Mouse (Mus musculus) embryo, embryonic 11.5 days (tissue): Measurements from ENCODE around the gene Pla2g2c.

Experiments used
- DNase-seq: peaks from one replicate; pipeline ENCODE4 v3.0.0-alpha.2; 2012; ENCODE audit warnings: low read depth, low spot score

The Pla2g2c gene

DNA sequence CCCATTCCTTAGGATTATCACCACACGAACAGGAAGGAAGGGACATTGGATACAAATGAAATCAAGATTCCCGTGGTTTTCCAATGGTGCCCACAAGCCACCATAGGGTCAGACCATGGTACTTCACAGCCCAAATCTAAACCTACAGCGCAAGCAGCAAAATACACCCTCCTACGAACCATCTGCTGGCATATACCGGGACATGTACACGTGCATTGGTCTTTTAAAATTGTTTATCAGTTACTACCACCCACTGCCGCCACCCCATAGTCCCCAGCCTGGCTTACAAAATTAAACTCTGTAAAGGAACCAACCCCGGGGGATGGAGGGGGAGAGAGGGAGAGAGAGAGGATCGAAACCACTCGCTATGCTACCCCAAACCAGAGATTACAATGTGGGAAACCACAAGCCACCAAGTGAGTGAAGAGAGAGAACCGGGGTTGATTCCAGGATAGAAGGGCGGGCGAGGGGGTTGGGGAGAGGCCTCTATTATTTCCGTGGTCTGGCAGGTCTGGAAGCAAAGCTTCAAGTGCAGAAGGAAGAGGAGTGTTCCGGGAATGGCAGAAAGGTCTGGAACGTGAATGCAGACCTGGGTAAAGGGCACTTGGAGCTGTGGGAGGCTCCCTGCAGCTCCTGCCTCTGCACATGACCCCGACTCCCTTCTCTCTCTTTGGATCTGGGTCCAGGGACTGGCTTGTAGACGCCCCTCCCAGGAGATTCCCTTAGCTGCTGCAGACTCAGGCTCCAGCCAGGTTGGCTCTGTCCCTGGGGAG lies at the start of gene Pla2g2c:
Gene Pla2g2c (plus strand): TSS at position 439 of the 773 bp plus-strand sequence.
- DNase-seq: no peak

DNA sequence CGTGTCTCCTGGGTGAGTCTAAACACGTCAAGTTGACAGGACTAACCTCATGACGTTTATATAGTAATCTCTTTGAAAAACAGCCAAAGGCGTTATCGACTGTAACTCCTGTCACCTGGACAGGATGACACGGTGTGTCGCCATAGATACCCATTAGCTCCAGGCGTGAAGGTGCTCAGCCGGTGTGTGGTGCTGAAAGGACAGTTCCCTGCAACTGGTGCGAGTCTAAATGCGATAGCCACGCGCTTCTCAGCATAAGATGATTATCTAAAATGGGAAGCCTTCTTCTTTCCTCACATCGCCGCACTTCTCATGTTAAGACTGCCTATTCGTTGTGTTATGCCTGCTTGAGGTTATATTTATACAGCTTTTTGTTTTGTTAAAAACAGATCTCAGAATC lies 48.1 kb upstream of the Pla2g2c start:
- peak; percentile 32 for DNase-seq

DNA sequence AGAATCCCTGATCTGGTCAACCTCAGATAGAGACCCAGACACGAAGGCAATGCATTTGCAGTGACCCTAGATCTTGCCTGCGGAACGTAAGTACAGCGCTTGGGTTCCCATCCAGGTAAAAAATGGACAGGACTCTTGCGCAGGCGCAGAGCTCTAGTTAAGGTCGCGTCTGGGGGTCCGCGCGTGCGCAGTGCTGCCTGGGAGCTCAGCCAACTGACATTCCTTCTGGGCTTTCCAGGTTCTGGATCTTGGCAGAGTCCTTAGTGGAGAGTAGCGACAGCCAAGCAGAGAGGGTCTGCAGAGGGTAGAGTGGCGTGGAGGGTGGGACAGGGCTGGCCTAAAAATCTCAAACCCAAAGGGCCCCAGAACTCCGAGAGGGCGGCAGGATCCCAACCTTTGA lies 47.0 kb upstream of the Pla2g2c start:
- DNase-seq: no peak

DNA sequence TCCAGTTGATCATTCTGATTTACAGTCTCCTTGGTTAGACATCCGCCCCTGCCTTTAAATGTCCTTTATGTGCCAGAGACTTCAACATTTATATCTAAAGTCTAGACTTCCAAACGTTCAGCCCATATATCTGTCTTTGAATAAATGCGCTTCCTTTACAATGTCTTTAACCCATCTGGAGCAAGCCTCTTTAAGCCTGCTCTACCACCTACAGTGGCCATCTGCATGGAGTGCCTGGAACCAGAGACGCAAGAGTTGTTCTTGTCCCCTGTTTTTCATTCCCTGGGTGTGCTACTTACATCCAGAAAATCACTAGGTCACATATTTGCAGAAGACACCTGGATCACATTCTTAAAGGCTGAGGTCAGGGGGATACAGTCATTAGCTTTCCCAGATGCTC lies 44.5 kb upstream of the Pla2g2c start:
- DNase-seq: no peak

DNA sequence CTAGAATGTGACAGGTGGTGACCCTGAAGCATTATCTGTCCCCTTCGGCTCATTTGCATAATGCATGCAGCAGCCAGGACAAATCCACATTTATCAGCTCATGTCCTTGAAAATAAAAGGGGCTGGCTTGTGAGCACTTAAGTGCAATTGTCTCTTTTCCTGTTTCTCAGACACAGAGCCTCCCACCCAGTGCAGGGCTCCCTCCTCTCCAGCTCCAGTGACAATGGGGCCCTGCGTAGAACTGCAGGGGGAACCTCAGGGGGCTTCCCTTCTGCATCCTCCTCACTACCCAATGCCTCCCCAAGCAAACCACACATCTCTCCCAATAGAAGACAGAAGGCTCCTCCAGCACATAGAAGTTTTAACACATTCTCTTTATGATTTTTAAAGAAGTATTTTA lies 41.8 kb upstream of the Pla2g2c start:
- no peak for DNase-seq

DNA sequence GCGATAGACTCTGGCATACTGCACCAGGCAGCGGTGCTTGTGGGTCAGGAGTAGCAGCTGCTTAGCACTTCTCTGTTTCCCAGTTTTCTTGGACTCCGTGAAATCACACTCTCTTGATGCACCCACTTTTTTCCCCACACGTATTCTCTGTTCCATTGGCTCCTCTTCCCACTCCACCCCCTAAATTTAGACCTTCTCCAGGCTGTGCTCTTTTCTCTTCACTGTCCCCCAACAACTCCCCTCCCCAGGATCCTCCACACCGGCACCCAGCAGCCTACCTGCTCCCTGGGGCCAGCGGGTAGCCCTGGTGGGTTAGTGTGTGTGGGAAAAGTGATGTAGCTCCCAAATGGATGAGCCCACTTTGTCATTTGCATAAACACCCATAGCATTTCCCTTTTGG lies 38.8 kb upstream of the Pla2g2c start:
- no peak for DNase-seq

DNA sequence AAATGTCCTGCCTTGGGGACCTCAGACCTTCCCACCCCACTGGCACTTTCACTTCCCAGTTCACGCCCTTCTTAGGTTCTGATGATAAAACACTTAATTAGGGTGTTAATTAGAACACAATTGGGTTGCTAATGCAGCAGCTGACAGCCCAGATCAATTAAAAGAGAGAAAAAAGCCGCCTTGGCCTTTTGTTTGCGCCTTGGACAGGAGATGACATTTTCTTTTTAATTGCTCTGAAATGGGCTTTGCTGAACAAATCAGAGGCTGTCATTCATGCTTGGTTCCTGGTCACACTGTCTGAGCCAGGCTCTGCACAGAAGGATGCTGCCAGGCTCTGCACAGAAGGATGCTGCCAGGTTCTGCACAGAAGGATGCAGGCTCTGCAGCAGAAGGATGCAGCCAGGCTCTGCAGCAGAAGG lies 35.5 kb upstream of the Pla2g2c start:
- no peak for DNase-seq

DNA sequence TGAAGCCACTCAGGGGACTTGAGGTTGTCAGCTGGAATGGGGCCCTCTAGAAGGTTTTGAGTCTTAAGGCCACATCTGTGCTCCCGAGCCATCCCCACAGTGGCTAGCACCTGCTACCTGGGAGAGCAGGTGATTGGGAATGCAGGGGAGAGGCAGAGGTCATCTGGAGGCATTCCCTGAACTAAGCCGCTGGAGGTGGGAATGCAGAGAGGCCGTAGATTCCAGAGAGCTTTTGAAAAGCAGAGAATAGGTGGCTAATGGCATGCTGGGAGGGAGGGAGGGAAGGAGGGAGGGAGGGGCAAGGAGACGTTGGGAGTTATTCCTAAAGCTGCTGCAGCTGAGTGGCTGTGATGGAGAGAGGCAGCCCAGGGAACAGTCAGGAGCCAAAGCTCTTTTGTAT lies 34.0 kb upstream of the Pla2g2c start:
- no peak for DNase-seq

DNA sequence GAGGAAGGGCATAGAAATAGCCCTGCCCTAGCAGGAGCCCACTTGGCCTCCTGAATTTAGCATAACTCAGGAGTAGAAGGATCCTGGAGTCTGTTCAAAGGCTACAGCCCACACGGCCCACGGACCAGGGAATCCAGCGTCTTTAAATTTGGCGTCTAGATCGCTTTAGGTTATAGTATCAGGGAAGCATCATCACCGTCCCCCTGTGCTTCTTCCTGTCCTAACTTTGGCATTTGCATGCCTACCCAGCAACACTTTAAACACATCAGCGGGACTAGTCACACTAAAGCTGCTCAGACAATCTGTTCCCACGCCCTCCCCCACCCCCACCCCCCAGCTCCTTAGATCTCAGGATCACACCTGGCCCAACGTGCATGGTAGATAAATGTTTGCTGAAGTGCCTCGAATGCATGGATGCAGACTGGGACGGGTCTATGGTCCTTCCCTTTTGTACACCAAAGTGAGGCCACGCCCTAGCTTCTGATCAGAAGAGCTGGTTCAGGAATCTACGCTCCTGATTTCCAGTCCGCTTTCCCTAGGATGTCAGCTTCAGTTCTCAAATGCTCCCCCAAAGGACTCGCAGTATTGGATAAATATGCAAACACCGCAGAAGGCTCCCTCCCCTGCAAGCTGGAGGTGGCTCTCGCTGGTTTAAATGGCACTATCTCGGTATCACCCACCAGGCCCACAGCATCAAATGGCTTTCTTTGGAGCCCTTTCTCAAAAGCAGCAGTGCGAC lies 33.0 kb upstream of the Pla2g2c start:
- DNase-seq: no peak

DNA sequence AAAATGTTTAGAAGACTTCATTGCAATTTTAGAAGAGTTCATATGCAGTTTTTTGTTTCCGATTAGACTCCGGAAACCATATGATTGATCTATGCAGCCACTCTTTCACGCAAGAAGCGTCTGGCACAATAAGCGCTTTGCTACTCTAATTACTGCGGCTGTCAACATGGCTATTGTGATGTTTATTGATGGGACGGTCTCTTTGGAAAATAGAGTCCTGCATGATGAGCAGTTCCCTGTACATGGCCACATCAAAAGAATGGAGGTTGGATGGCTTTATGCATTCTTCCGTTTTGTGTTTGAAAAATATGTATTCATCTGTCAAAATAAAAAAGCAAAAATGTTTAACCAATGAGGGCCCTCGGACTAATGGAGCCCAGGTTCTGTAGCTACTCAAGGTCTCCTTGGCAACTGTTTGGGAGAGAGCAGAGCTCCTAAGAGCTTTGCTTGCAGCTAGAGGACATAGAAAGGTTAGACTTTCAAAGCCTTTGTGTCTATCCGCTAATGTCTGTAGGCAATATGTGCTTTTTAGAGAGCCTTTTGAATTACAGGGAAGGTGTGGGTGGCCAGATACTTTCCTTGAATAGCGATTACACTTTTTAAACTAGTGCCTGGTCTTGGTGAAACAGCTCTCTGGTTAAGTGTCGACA lies 31.4 kb upstream of the Pla2g2c start:
- DNase-seq: no peak

DNA sequence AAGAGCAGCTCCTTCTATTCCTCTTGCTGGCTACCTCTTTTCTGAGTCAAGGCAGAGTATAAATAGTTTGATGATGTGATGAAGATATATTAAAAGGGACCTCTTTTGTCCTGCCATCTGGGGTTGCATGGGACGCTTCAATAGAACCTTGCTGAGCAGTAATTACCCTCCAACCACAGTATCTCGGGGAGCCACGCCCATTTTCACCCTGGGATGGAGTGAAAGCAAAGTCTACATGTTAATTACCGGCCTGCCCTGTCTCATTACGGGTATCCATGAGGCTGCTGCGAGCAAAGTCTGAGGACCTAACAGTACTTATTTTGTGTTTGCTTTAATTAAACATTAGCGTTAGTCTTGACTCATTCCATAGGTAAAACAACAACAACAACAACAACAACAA lies 27.9 kb upstream of the Pla2g2c start:
- no peak for DNase-seq

DNA sequence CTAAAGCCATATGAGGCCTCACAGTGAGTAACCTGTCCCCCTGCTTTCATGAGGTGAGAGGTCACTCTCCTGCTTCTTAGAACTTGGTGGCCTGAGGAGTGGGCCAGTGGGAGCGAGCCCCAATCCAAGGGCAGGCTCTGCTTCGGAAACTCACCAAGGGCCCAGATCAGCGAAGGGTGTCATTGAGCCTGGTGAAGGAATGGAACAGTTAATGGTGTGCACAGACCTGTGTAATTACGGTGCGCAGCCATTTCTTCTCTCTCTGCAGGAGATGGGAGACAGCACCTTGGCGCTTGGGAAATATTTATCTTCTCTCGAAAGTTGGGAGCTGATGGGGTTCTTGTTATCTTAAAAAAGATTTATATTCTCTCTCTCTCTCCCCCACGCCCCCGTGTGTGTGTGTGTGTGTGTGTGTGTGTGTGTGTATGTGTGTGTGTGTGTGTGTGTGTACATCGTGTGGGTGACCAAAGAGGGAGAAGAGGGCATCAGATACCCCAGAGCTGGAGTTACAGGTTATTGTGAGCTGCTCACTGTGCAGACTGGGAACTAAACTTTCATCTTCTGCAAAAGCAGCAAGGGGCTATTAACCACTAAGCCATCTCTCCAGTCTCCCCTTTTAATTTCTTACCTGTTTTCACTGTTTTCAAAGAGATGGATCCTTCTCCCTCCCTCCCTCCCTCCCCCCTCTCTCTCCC lies 27.3 kb upstream of the Pla2g2c start:
- no peak for DNase-seq

DNA sequence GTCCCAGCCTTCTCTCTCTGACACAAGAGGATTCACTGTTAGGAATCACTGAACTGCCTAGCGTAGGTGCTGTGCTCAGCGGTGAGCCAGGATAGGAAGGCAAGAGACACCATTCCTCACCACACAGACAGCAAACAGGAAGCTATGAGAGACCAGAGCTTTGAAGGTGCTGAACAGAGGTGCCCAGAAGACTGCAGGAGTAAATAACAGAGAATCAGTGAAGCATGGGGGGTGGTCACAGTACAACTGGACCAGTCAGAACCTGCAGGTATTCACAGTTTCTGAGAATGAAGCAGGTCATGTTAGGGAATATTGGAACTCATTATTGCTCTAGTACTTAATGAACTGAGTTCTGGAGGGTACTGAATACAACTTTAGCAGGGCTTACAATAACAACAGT lies 26.3 kb upstream of the Pla2g2c start:
- DNase-seq: no peak

DNA sequence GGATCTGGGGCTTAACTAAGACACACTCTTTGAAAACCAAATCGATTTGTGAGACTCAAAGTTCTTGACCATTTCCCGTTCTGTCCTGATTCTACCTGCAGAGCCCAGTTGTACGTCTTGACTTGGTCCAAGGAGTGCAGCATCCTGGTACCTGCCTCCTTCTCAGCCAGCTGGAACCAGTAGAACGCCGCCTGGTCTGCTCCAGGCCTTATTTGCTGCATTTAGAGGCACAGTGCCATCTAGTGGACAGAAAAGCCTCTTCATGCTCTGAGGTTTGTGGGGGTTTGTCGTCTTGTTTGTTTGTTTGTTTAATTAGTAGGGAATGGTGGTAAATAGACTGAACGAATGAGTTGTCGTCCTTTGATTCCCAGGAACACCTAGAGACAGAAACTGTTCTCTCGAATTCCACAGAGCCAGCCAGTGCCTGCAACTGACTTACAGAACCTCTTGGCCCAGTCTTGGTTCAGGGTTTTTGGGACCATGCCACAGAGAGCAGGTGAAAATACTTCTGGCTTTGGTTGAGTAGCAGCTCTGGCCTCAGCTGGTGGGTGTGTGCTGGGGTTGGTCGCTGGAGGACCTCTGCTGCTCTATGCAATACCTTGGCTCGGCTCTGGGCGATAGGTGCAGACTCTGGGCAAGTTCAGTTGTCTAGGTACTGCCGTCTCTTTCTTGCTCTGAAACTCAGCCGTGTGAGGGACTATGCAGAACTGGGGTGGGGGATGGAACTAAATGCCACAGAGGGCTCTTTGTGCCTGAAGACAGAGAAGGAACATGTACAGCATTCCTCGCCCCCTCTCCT lies 24.2 kb upstream of the Pla2g2c start:
- peak; percentile 47 for DNase-seq

DNA sequence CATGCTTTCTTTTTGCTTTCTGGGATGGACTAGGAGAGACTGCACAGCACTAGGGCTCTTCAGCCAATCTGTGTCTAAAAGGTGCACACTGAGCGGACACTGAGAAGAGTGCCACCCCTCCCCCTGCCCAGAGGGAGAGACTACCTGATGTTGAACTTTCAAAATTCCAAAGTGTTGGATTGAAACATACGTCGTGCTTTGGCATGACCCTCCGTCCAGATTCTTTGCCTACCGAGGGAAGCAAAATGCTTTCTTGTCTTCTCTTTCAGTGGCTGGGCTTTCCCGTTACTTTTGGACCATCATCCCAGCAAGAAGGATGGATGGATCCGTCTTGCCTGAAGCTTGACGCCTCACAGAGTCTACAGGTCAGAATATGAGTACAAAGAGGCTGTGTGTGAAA lies 23.5 kb upstream of the Pla2g2c start:
- DNase-seq: no peak

DNA sequence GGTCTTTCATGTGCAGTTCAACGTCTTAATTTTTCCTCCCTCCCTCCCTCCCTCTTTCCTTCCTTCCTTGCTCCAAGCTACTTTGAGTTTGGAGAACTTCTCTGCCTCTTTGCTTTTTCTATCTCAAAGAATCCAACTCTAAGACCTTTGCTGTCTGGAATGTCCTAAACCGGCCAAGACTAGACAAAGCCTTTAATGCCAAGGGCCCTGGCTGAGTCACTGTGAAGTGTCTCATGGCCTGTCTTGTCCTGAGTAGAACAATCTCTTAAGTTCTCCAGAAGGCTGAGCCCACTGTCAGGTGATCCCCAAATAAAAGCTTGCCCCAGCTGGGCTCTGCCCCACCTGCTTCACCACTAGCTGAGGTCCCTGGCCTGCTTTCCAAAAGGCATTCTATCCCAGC lies 22.6 kb upstream of the Pla2g2c start:
- DNase-seq: no peak

DNA sequence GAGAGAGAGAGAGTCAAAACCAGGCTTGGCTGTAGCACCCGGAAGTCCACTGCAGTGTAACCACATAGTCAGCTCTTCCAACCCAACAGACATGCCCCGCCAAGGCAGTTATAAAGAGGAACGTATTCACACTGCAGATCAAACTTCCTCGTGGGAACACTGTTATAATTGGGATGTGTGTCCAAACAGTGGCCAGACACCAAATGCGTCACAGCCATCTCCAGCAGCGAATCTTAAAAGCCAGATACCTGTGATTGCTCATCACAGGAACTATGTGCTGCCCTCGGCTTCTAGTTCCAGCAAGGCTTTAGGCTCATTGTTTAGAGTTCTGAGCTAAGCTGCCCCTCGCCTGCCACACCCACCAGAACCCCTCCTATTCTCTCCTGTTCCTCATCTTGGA lies 22.1 kb upstream of the Pla2g2c start:
- no peak for DNase-seq

DNA sequence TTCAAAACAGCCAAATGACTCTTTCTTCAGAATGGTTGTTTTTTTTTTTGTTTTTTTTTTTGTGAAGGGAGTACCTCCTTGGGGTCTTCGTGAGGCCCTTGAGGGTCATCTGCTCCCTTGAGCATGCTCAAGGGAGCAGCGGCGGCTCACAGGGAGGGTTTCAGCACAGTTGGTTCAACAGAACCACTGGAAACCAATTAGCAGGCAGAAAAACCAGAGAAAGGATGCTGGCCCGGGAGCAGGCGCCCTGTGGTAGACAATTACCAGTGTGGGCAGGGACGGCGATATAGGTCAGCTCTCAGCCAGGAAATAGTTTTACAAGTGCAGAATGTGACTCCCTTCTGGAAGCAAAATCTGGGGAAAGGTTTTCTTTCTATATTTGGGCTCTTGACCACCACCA lies 21.0 kb upstream of the Pla2g2c start:
- DNase-seq: no peak

DNA sequence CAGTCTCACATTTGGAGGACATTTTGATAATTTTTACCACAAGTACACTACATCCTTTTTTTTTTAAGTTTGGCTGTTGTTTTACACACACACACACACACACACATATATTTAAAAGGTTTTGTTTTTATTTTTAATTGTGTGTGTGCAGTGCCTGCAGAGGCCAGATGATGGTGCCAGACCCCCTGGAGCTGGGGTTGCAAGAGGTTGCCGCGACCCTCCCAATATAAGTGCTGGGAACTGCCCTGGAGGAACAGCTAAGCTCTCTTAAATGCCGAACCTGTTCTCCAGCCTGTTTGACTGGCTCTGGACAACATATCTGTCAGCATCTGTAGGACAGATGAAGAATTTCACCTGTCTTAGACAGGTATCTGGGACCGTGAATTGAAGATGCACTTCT lies 20.4 kb upstream of the Pla2g2c start:
- no peak for DNase-seq

DNA sequence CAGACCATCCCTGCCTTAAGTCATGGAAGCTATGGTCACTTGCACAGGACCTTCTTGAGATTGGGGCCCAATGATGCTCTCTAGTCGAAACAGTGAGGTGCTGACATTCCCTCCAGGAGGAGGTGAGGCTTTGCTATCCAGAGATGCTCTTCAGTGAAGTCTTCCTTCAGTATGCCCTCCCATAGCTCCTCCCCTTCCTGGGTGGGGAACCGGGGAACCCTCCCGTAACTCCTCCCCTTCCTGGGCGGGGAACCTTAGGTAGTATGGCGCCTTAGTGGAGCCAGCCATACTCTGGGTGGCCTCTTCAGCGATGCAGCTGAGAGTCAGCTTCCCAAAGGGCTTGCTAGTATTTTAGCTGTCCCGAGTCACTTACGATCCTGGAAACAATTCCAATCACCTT lies 18.0 kb upstream of the Pla2g2c start:
- no peak for DNase-seq

DNA sequence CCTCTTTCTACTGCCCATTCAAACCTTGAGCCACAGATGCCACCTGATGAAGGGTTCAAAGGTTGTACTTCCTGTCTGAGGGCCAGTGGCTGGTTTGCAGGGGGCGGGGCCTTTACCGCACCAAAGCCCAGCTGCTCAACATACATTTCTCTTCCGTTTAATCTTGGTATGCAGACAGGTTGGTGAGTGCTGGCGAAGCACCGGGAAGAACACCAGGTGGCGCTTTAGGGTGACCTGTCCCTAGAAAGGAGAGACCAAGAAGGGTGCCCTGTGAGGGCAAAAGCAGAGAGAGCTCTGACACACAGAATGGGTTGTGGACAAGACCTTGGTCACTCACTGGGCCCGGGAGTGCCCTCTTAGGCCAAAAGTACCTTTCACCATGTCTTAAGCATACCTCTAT lies 16.0 kb upstream of the Pla2g2c start:
- no peak for DNase-seq
